Mouse (Mus musculus) thymus, adult 2 months (tissue): ENCODE results near the gene Fndc9. TPM values are rescaled to one million over a fixed set of nuclear protein-coding genes. Genes with fewer than 3 reads are reported as not detected.
A peak's percentile ranks its signal among the peaks of the same experiment; 100 is the strongest.

ENCODE experiments used
- DNase-seq: peaks from one replicate; pipeline ENCODE4 v3.0.0; 2021
- H3K27ac ChIP-seq: fragments of 200-500 bp; 2 replicates; pipeline ENCODE4 v1.5.1; 2012; ENCODE audit warnings: low read length, control low read depth; ENCODE audit not compliant: control insufficient read depth, insufficient read depth
- H3K27me3 ChIP-seq: fragments of 200-500 bp; 2 replicates; pipeline ENCODE4 v1.6.1; 2012; ENCODE audit warnings: mild to moderate bottlenecking, low read length, moderate library complexity, mixed read lengths; ENCODE audit not compliant: control insufficient read depth, insufficient read depth
- H3K36me3 ChIP-seq: fragments of 200-500 bp; 2 replicates; pipeline ENCODE4 v1.6.1; 2012; ENCODE audit warnings: mild to moderate bottlenecking, low read length, moderate library complexity; ENCODE audit not compliant: control insufficient read depth, insufficient read depth
- H3K4me1 ChIP-seq: fragments of 200-500 bp; replicated peaks from 2 replicates; pipeline ENCODE4 v1.6.1; 2012; ENCODE audit warnings: low read length; ENCODE audit not compliant: control insufficient read depth, insufficient read depth
- H3K4me3 ChIP-seq: fragments of 200-500 bp; 2 replicates; pipeline ENCODE4 v1.5.1; 2012; ENCODE audit warnings: mild to moderate bottlenecking, low read length, control low read depth, moderate library complexity; ENCODE audit not compliant: control insufficient read depth, insufficient read depth
- CTCF ChIP-seq: fragments of 200-500 bp; IDR thresholded peaks from 2 replicates; pipeline ENCODE4 v1.5.1; 2012; ENCODE audit warnings: mild to moderate bottlenecking, control low read depth, low read length, moderate library complexity, borderline replicate concordance; ENCODE audit not compliant: control insufficient read depth, poor library complexity, insufficient read depth; ENCODE audit errors: extremely low read depth
- POLR2A ChIP-seq: fragments of 200-500 bp; IDR thresholded peaks from 2 replicates; pipeline ENCODE4 v1.6.1; 2012; ENCODE audit warnings: mild to moderate bottlenecking, low read length, control low read depth, moderate library complexity; ENCODE audit not compliant: control insufficient read depth, poor library complexity, insufficient read depth; ENCODE audit errors: extremely low read depth
- WGBS: fragments of 180-500 bp; shearing (Covaris S2); methylation state at CpG from one replicate; pipeline ENCODE4 v1.1.7; 2018; 5-methylcytosine and 5-hydroxymethylcytosine counted together
- polyA plus RNA-seq: library from polyadenylated mRNA; depleted of rRNA; stranded (reverse); fragments of >200 nt; gene quantifications from 2 replicates; pipeline ENCODE4 v1.2.3, GENCODE M21; 2012

Gene Fndc9
- polyA plus RNA-seq, 1 experiment: 0.09 TPM

DNA sequence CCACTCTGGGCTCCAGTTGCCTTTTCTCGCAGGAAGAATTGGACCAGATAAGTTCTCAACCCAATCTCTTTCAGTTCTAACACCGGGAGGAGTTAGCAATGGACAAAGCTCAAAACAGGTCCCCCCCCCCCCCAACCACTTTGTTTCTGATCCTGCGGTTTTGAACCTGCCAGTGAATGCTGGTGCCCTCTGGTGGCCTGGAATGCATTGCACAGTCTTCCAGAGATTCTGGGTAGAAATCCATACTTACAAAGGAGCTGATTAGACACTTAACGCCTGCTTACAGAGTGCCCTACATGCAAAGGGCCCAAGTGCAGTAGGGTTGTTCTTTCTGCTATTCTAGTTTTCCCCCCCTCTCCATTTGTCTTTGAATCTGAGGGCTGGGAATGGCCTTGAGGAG lies 22.9 kb downstream of the Fndc9 start:
- TF ChIP-seq CTCF (no peak; the same call in 1 of the 2 replicates), POLR2A (no peak)
- WGBS: 85% methylated on average over 4 of the region's 4 CpGs

GRCm38 (mm10) chr11:46258749-46259148 lies 23.4 kb downstream of the Fndc9 start:
- Histone ChIP-seq H3K27me3 (no peaks in the 10 kb centered on the region), H3K27ac (no peak overlapping the region), H3K36me3 (peaks cover 79% of the 10 kb centered on the region), H3K4me1 (no peaks in the 10 kb centered on the region), H3K4me3 (no peak overlapping the region)
- no peak for DNase-seq
- TF ChIP-seq CTCF (no peak), POLR2A (no peak)
- 98% methylated on average over 8 of the region's 8 CpGs for WGBS

More for the DNA sequence above, 22.9 kb downstream of the Fndc9 start:
- H3K27me3 ChIP-seq: no peaks in the 10 kb centered on the region
- H3K36me3 ChIP-seq: peaks cover 79% of the 10 kb centered on the region
- no peak overlapping the region for H3K4me3 ChIP-seq
- no peak overlapping the region for H3K27ac ChIP-seq
- no peaks in the 10 kb centered on the region for H3K4me1 ChIP-seq
- peak; percentile 21 for DNase-seq

DNA sequence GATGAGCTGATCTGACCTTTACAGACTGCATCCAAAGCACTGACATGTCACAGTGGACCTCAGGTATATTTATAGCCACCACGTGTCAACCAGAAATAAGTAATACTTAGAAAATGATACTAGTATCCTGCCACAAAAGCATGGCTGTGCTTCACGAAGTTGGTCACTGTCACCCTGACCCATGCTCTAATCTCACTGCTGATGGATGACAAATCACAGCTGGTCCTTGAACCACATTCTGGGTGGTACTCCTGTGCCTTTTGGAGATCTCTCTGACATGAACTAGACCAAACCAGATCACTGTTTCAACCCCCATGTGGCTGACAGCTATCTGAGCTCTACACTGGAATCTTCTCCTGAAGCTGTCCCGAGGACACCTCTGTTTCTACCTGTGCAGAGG lies 27.5 kb downstream of the Fndc9 start:
- no peak overlapping the region for H3K27ac ChIP-seq
- no peak for TF ChIP-seq CTCF
- no peak for TF ChIP-seq POLR2A
- no peak overlapping the region for H3K4me3 ChIP-seq
- peaks cover 83% of the 10 kb centered on the region for H3K36me3 ChIP-seq
- H3K27me3 ChIP-seq: no peaks in the 10 kb centered on the region
- H3K4me1 ChIP-seq: no peaks in the 10 kb centered on the region
- DNase-seq: no peak
- 88% methylated on average over 3 of the region's 3 CpGs for WGBS

DNA sequence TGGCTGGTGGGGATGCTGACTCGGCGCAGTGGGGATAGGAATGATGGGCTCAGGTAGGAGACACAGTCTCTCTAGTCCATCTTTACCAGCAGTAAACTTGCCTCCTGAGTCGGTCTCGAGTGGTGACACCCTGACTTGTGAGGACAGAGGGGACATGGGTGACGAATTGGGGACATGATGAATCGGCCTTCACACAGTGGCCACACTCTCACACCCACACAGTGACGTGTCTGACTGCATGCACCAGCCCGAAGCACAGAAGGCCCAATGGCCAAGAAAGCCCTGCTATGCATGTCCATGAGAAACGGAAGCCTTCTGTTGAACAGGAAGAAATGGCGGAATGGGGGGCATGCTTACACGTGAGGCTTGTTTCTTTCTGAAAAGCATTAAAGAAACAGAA lies 28.0 kb downstream of the Fndc9 start:
- no peak for TF ChIP-seq POLR2A
- no peak overlapping the region for H3K4me3 ChIP-seq
- no peak overlapping the region for H3K27ac ChIP-seq
- no peaks in the 10 kb centered on the region for H3K27me3 ChIP-seq
- H3K4me1 ChIP-seq: no peaks in the 10 kb centered on the region
- peaks cover 85% of the 10 kb centered on the region for H3K36me3 ChIP-seq
- no peak for DNase-seq
- WGBS: 97% methylated on average over 11 of the region's 11 CpGs

DNA sequence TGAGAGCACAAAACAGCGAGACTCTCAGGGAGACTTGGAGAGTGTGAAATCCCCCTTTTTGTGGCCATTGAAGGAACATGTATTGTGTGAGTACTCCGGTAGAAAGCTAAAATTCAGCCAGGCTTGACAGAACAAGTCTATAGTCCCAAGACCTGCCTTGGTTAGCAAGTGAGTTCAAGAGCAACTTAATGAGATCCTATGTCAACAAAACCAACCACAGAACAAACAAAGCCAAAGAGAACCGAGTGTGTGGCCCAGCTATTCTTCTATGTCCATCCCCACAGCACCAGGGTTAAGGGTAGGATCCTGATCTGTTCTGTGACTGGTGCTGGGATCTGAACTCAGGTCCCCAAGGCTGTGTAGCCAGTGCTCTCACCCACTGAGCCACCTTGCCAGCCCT lies 29.3 kb downstream of the Fndc9 start:
- Histone ChIP-seq H3K27ac (no peak overlapping the region), H3K4me3 (no peak overlapping the region), H3K4me1 (no peaks in the 10 kb centered on the region), H3K36me3 (peaks cover 94% of the 10 kb centered on the region), H3K27me3 (no peaks in the 10 kb centered on the region)
- no peak for DNase-seq
- no peak for TF ChIP-seq POLR2A
- WGBS: 94% methylated on average over 3 of the region's 3 CpGs

DNA sequence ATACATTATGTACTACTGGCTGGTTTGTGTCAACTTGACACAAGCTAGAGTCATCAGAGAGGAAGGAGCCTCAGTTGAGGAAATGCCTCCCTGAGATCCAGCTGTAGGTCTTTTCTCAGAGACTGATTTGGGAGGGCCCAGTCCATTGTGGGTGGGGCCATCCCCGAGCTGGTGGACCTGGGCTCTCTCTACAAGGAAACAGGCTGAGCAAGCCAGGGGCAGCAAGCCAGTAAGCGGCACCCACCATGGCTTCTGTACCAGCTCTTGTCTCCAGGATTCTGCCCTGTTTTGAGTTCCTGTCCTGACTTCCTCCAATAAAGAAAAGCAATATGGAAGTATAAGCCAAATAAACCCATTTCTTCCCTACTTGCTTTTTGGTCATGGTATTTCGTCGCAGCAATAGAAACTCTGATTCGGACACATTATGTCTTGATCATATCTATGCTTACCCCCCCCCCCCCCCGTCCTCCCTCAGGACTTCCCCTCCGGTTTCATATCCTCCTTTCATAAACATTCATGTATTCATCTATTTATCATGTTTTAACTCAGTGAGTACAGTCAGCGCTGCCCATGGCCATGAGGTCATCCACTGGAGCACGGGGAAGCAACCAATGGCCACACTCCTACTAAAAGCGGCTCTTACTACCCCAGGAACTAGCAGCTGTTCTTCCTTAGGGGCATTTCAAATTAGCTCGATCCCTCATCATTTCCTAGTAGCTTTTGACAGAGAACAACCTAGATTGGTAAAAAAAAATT lies 29.9 kb downstream of the Fndc9 start:
- WGBS: 92% methylated on average over 11 of the region's 11 CpGs
- H3K27me3 ChIP-seq: no peaks in the 10 kb centered on the region
- H3K4me3 ChIP-seq: no peak overlapping the region
- no peak for DNase-seq
- TF ChIP-seq POLR2A (no peak), CTCF (no peak)
- H3K4me1 ChIP-seq: no peaks in the 10 kb centered on the region
- no peak overlapping the region for H3K27ac ChIP-seq
- H3K36me3 ChIP-seq: peaks cover 94% of the 10 kb centered on the region

GRCm38 (mm10) chr11:46268991-46269390 lies 33.7 kb downstream of the Fndc9 start:
- peaks cover 96% of the 10 kb centered on the region for H3K36me3 ChIP-seq
- no peaks in the 10 kb centered on the region for H3K27me3 ChIP-seq
- DNase-seq: peak; percentile 73
- 49% methylated on average over 7 of the region's 7 CpGs for WGBS
- no peak overlapping the region for H3K4me3 ChIP-seq
- no peak for TF ChIP-seq POLR2A
- no peak for TF ChIP-seq CTCF
- no peak overlapping the region for H3K27ac ChIP-seq
- no peaks in the 10 kb centered on the region for H3K4me1 ChIP-seq
